Mouse (Mus musculus): Measurements from ENCODE around the gene Exoc6b.

Exoc6b gene

DNA sequence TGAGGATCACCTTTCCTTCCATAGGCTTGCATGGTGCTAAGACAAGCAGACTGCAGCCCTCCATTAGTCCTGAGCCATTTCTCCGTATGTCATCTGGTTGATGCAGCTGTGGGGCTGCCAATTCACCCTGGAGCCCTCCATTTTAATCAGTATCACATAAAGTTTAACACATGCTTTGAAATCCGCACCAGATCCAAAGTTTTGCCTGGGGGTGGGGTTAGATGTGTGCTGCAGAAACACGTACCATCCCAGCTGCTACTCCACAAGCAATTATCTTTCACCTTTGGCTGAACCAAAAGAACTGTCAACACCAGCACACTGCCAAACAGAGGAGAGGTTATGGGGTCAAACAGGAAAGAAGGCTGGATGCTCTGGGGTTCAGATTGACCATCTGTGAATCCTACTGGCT is 92.7 kb downstream of the Exoc6b start:
- DNase-seq (ENCODE audit: low read depth, low spot score), result no peak

DNA sequence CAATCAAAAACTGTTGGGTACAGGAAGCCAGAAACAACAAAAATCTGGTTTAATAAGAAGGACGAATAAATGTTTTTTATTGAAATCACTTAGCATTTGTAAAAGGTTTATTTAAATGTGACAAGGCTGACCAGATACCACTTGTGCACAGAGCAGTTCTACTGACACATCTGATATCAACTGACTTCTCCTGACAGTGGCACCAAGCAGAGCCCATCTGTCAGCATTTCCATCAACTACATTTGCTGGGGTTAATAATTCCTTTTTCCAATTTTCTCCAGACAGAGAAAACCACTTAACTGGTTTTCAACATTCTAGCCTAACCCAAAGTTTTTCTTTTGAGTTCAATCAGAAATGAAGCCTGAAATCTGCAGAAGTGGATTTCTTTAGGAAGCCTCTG is 100.8 kb downstream of the Exoc6b start:
- no peak for DNase-seq (ENCODE audit: low read depth, low spot score)

DNA sequence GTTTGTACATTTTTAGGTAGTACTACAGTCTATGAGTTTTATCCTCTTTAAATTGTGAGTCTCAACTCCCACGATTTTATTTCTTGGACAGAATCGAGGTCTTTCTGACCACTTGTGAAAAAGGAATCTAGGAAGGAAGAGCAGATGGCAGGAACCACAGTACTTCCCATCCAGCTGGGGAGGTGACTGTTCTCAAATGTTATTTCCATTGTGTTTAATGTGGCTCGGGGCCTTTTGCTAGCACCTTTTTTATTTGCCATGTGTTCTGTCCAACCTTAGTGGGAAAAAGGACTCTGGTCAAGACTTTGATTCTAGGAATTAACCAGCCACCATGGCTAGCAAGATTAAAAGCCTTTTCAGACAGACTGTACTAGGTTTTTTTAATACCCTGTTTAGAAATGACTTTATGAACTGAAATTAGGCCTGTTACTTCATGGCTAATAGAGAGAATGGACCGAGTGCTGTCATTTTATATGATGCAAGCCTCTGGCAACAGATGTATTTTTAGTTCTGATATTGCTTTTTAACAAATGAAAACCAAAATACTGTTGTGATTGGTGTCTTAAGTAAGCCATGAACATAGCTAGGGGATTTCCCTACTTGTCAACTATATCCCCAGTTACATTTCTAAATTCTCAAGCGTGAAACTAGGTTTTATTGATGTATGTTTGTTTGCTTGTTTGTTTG is 104.4 kb downstream of the Exoc6b start:
- DNase-seq (ENCODE audit: low read depth, low spot score), result no peak

DNA sequence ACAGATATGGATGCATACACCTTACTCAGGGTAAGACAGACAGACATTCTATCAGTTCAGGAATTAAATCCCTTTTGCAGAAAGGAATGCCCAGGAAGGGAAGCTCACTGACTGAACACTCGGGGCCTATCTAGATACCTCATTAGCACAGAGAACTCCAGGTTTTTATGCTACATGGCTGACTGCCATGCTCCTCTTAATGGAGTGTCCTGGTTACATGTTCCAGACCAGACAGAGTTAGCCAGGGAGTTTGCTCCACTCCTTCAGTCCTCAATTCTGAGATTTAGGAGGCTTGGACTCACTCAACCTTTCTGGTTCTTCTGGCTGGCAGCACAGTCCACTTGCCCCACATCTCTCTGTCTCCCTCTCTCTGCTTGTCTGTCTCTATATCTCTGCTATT is 106.3 kb downstream of the Exoc6b start:
- no peak for DNase-seq (ENCODE audit: low read depth, low spot score)

DNA sequence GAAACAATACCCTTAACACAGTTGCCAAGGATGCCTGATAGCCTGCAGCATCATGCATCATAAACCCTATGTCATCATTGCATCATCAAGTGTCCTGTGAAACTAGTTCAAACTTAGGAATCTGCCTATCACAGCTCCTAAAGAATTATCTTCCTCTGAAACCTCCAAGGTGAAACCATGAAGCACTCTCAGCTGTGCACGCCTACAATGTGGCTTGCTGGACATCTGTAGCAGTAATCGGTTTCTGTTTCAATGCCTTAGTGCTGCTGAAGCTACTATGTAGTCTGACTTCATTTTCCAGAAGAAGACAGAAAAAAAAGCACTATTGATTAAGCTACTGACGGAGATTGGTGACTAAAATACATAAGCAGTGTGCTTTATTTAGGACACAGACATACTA is 107.5 kb downstream of the Exoc6b start:
- no peak for DNase-seq (ENCODE audit: low read depth, low spot score)

DNA sequence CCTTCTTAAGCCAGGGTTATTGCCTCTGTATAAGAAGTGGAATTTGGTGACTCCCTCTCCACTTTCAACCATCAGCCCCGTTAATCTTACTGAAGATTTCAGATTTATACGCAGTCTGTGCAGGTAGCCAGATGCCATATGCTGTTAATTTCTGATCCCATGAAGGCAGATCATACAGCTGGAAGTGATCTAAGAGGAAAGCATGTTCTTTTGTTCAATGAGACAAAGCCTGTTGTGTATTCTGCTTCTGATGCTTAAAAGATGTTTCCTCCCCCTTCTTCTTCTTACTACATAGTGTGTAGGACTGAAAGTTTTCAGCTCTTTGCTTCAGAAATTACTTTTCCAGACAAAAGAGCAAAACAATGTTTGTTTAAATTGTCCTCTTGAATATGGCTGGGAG is 109.8 kb downstream of the Exoc6b start:
- no peak for DNase-seq (ENCODE audit: low read depth, low spot score)

DNA sequence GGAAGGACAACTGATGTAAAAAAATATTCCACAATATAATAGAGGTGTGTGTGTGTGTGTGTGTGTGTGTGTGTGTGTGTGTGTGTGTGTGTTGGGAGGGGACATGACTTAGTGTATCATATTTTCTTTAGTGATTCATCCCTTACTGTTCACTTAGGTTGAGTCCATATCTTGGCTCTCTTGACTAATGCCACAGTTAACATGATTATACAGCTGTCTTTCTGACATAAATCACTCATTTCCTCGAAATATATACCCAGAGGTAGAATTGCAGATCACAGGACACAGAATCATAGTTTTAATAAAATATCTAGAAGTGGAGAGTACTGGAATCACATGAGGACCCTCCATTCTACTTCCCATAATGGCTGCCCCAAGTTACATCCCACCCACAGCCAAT is 117.7 kb downstream of the Exoc6b start:
- no peak for DNase-seq (ENCODE audit: low read depth, low spot score)

DNA sequence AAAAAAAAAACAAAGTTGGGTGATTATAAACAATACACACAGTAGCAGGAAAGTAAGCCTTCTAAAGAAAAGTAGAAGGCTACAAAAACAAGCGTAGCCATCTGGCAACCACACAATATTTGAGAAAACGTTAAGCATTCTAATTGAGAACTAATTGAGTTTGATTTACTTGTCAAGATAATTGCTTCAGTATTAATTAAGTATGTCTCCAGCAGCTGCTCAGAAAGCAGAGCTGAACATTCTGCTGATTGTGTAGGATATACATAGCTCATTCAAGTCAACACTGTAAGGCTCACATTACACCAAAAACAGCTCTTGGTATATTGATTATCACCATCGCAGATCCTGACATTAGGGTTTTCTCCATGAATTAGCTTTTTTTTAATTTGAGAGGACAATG is 122.7 kb downstream of the Exoc6b start:
- no peak for DNase-seq (ENCODE audit: low read depth, low spot score)

DNA sequence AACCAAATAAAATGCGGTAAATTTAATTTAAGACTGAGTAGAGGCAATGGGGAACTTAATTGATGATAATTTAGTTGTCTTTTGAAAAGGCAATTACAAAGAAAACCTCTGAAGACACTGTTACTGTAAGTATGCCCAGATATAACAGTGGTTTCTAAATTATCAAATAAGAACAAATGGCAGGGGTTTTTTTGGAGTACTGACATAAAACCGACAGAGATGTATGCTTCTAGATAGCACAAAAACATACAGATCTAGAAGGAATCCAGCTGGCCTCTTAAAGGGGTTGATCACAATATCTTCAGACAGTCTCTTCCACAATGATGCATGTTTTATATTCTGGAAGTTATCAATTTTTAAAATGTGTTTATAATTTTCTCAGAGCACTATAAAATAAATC is 123.2 kb downstream of the Exoc6b start:
- no peak for DNase-seq (ENCODE audit: low read depth, low spot score)

DNA sequence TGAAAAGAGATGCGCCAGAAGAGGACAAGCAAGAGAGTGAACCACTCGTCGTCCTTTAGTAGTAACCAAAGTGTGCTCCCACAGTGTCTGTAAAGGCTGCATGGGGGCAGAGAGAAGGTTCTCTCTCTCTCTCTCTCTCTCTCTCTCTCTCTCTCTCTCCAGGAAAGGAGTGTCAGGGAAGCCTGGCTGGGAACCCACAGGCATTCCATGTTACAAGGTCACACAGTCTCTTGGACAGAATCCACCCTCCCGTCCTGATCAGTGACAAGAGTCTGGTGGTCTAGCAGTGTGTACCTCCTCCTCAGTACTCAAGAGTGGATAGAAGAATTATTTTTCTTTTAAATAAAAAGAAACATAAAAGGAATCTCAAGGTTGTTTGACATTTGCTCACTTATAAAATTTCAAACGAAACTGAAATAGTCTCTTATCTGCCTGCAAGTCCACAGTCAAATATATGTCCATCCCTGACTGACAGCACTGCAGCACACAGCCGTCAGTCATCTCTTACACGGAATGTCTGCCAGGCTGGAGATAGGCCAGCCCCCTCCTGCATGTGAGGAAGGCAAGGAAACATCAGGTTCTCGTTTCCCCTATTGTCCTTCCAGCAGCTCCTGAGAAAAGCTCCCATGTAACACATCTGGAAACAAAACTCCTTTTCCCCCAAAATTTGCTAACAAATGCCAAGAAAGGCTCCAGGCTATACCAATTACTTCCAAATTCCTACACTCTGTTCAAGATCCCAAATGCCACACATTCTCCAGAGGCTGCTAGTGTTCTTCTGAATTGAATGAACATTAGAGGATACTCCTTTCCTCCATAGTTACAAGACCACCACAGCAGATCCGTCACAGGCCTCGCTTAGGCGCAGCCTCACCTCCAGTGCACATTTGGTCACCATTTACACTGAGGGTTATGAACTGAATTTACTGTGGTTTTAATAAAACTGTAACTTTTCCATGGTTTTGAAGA is 136.1 kb downstream of the Exoc6b start:
- DNase-seq (ENCODE audit: low read depth, low spot score), result no peak

DNA sequence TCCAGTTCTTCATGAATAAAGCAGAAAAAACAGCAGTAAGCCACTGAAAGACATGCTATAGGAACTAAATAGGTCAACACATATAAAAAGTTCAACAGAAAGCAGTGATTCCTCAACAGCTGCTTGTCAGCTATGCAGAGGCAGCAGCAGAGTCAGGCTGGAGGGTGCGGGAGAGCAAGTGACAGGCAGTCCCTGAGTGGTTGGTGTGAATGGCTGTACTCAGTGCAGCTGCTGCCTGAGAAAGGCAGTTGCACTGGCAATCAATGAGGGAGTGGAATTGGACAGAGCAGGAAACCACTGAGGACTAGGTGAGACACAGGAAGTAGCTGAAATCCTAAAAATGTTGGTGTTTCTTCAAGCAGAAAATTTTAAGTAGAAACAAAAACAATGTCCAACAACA is 138.3 kb downstream of the Exoc6b start:
- DNase-seq (ENCODE audit: low read depth, low spot score), result no peak

DNA sequence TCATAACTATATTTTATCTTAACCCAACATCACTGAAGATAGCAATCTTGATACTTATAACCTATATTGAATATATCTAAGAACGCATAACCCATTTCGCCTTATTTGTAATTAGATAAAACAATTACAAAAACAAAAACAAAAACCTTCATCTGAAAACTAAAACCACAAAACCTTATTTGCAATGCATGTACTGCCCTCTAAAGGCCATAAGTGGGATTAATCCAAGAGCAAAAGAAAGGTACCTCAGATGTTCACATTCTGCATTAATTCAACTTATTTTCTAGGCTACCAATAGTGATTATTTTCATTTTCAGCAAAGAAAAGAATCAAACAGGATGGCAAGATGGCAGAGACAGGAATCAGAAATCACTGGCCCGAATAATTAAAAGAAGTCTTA is 143.2 kb downstream of the Exoc6b start:
- DNase-seq (ENCODE audit: low read depth, low spot score), result no peak

DNA sequence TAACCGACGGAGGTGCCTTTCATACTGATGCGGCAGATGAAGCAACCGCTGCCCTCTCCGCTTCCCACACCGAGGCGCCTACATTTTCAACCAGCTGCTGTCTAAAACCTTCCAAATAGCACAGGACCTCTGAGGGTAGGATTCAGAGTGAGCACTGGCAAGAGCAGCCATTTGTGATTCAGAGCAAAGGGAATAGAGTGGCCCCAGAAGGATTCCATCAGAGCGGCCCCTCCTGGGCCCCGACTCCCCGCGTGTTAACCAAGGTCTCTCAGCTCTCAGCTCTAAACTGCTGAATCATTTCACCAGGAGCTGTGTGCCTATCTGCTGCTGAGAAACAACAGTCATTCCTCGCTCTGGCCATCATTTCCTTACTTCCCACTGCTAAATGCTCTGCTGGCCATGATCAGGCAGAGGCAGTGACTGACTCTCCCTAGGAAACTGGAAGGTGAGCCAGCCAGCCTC is 145.5 kb downstream of the Exoc6b start:
- DNase-seq (ENCODE audit: low read depth, low spot score), result peak; percentile 12

DNA sequence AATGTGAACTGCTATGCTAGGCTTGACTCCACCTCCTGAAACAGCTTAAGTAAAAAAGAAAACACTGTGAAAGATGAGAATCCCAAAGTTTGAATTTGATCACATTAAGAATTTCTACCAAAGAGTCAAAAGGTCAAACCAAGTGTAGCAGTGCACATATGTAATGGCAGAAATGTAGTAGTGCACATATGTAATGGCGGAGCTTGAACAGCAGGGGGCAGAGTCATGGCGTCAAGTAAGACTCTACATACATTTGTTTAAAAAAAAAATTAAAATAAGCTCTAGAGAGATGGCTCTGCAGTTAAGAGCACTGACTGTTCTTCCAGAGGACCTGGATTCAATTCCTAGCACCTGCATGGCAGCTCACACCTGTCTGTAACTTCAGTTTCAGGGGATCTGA is 153.0 kb downstream of the Exoc6b start:
- peak; percentile 25 for DNase-seq (ENCODE audit: low read depth, low spot score)

DNA sequence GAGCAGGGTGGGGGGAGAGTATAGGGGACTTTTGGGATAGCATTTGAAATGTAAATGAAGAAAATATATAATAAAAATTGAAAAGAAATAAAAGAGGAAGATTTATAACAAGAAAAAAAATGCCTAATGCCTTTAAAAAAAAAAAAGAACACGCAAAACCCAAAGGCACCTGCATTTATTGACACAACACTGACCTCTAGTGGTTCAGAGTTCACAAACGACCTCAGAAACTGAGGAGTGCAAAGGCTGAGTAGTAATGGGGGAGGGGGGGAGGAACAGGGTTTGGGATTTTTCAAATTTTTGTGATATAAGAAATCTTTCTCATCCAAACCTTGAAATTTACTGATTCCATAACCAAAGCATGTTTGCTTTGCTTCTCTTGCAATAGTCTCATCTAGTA is 156.9 kb downstream of the Exoc6b start:
- DNase-seq (ENCODE audit: low read depth, low spot score), result no peak

DNA sequence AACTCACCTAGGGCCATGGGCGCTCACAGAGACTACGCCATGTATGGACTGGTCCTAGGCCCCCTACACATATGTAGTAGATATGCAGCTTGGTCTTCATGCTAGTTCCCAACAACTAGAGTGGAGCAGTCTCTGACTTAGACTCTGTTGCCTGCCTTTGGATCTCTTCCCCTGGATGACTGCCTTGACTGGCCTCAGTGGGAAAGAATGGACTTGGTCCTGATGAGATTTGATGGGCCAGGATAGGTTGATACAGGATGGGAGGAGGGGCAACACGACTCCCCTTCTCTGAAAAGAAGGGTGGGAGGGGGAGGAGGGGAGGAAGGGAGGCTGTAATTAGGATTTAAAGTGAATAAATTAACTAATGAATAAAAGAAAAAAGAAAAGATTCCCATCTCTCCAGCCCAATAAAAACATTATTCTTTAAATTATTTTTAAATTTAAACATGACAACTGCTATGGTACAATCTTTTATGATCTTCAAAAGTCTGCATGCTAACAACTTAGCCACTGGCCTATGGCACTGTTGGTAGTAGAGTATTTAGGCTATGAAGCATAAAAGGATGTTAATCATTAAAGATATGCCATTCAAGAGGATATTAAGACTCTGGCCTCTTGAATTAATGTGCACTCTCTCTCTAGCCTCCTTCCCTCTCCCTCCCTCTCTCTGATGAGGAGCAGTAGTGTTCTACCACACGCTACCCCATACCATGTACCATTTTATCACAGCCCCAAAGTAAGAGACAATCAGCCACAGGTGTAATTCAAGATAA is 170.1 kb downstream of the Exoc6b start:
- DNase-seq (ENCODE audit: low read depth, low spot score), result no peak

DNA sequence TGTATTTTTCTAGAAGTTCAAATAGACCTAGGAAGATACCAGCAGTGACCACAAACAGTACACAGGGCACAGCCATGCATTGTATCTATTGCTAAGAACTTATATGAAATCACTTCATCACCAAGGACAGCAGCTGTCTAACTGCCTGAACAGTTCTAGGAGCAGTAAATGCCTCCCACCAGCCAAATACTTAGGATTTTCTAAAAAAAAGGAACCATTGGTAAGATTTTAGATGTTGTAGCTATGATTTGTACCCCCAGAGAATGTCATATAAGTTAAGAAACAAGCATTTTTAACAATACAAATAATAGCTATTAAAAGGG is 175.6 kb downstream of the Exoc6b start:
- no peak for DNase-seq (ENCODE audit: low read depth, low spot score)

DNA sequence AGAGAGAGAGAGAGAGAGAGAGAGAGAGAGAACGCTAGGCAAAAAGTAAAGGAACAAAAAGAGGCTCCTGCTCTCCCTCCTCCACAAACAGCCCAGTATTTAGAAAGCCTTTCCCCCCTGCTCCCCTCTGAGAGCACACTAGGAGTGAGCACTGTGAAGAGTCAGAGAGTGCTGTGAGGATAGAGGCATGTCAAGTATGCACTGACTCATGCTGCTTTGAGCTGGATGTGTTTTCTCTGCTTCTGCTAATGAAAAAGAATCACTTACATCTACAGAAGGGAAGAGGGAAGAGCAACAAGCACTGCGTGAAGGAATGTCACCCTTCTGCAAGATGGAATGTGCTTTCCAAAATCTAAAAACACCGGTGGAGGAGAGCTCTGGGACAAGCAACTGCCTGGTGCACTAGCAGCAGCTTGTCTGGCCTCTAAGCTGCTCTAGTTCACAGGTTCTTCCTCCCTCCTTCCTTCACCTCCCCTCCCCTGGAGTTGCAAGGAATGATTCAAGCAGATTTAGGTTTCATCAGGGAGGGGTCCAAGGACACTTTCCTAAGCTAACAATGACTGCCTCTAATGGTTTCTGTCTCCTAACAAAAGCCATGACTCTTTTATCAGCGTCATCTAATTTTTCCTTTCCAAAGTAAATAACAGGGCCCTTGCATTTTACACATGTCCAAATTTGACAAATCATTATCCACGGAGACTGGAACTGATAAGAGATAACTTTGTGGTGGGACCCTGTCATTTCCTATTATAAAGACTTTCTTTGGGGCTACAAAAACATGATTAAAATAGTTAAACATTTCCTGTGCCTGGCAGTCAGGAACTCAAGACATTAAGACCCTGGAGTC is 176.2 kb downstream of the Exoc6b start:
- DNase-seq (ENCODE audit: low read depth, low spot score), result no peak

DNA sequence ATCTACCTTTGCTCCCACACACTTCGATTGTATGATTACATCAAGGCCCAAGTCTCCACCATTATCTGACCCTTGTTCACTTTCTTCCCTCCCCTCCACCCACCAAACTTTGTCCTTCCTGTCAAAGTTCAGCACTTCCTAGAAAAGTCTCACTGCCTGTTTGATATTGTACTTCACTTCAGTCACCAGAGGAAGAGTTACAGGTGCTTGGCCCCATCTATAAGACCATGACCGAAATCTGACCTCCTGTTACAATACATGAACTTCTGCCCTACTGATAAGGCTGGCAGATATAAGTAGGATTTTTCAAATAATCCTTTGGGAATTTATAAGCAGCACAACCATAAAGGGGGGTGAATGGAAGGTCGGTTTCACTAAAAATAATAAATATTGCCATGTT is 182.8 kb downstream of the Exoc6b start:
- no peak for DNase-seq (ENCODE audit: low read depth, low spot score)

DNA sequence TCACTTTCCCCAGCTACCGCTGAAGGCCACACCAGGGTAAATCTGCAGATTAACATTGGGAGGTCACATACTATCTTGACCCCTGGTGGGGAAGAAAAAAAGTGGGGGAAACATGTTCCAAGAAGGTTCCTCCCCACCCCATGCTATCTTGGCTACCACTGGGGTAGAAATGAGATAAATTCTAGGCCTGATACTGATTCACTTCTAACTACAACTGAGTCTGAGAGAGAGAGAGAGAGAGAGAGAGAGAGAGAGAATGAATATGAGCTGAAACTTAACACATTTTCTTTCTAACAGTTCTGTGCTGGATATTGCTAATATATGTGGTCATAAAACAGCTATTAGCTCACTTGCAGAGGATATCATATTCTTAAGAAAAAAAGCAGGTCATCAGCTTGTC is 184.2 kb downstream of the Exoc6b start:
- DNase-seq (ENCODE audit: low read depth, low spot score), result no peak

DNA sequence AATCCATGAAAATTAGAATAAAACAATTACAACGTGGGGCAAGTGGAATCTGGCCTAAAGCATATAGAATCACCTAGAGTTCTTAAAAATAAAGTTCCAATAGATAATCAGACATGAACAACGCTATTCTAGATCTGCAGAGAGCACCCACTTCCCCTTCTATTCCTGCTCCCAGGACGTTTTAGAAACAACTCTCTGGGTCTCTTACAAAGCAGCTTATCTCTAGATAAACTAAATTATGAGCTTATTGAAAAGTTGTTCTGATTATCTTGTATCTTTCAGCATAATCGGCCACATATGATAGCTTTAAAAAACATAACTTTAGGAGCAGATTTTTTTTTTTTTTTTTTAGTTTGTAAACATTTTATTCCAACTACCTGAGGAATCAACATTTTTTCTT is 185.6 kb downstream of the Exoc6b start:
- DNase-seq (ENCODE audit: low read depth, low spot score), result no peak
